Mouse (Mus musculus) embryonic facial prominence, embryonic 15.5 days (tissue): ENCODE results near the gene Naa20. TPM values are rescaled to one million over a fixed set of nuclear protein-coding genes. Genes with fewer than 3 reads are reported as not detected.

ENCODE experiments used
- ATAC-seq: fragments of 200-750 bp; cut with Nextera tagmentation; 2 replicates; pipeline ENCODE4 v1.8.0; 2017; ENCODE audit warnings: low read depth, moderate TSS enrichment; ENCODE audit not compliant: insufficient number of reproducible peaks, low FRiP score, low TSS enrichment
- H3K27ac ChIP-seq: fragments of 300-500 bp; sonication (generic); replicated peaks from 2 replicates; pipeline ENCODE4 v1.5.1; 2015; ENCODE audit warnings: mild to moderate bottlenecking, inconsistent platforms
- H3K27me3 ChIP-seq: fragments of 300-500 bp; sonication (generic); 2 replicates; pipeline ENCODE4 v1.6.1; 2015; ENCODE audit warnings: inconsistent platforms
- H3K36me3 ChIP-seq: fragments of 300-500 bp; sonication (generic); 2 replicates; pipeline ENCODE4 v1.6.1; 2015; ENCODE audit warnings: mild to moderate bottlenecking, inconsistent platforms
- H3K4me1 ChIP-seq: fragments of 300-500 bp; sonication (generic); 2 replicates; pipeline ENCODE4 v1.6.1; 2015; ENCODE audit warnings: inconsistent platforms
- H3K4me2 ChIP-seq: fragments of 300-500 bp; sonication (generic); replicated peaks from 2 replicates; pipeline ENCODE4 v1.6.1; 2015; ENCODE audit warnings: mild to moderate bottlenecking, inconsistent platforms
- H3K4me3 ChIP-seq: fragments of 300-500 bp; sonication (generic); replicated peaks from 2 replicates; pipeline ENCODE4 v1.5.1; 2015; ENCODE audit warnings: mild to moderate bottlenecking, inconsistent platforms
- H3K9ac ChIP-seq: fragments of 300-500 bp; sonication (generic); 2 replicates; pipeline ENCODE4 v1.6.1; 2015; ENCODE audit warnings: inconsistent platforms
- H3K9me3 ChIP-seq: fragments of 300-500 bp; sonication (generic); replicated peaks from 2 replicates; pipeline ENCODE4 v1.6.1; 2016; ENCODE audit warnings: inconsistent platforms
- WGBS: fragments of 180-500 bp; shearing (Covaris S2); methylation state at CpG from one replicate; pipeline ENCODE4 v1.1.7; 2015; 5-methylcytosine and 5-hydroxymethylcytosine counted together
- microRNA-seq: library from miRNA; unstranded; fragments of <30 nt; microRNA quantifications from one replicate; pipeline ENCODE4, GENCODE M21; 2016; ENCODE audit warnings: borderline number of aligned reads
- polyA plus RNA-seq: library from polyadenylated mRNA; unstranded; fragments of >200 nt; fragmentation: Nextera tagmentation; extraction: Ambion mirVana; gene quantifications from 2 replicates; pipeline ENCODE4 v1.2.1, GENCODE M21; 2015

Gene Naa20
- polyA plus RNA-seq, 1 experiment from 2014 or later: 151 TPM

- H3K4me2 ChIP-seq: no peak overlapping the region
- no peak for ATAC-seq
- H3K9ac ChIP-seq: no peak overlapping the region
- no peaks in the 10 kb centered on the region for H3K4me1 ChIP-seq
- H3K9me3 ChIP-seq: no peaks in the 10 kb centered on the region
- no peak overlapping the region for H3K27ac ChIP-seq
- 8% methylated on average over 4 of the region's 4 CpGs for WGBS
- no peak overlapping the region for H3K4me3 ChIP-seq
- H3K36me3 ChIP-seq: no peaks in the 10 kb centered on the region
- H3K27me3 ChIP-seq: no peaks in the 10 kb centered on the region
These were observed 55.6 kb downstream of the Naa20 start for GRCm38 (mm10) chr2:145957450-145957849.

- H3K4me3 ChIP-seq: no peak overlapping the region
- no peaks in the 10 kb centered on the region for H3K36me3 ChIP-seq
- no peaks in the 10 kb centered on the region for H3K27me3 ChIP-seq
- H3K9me3 ChIP-seq: no peaks in the 10 kb centered on the region
- no peak for ATAC-seq
- no peaks in the 10 kb centered on the region for H3K4me1 ChIP-seq
- no peak overlapping the region for H3K9ac ChIP-seq
- WGBS: 87% methylated on average over 6 of the region's 6 CpGs
- no peak overlapping the region for H3K4me2 ChIP-seq
- no peak overlapping the region for H3K27ac ChIP-seq
These were observed 56.2 kb downstream of the Naa20 start for GRCm38 (mm10) chr2:145958097-145958496.

GRCm38 (mm10) chr2:145958551-145958950 is 56.7 kb downstream of the Naa20 start:
- 84% methylated on average over 7 of the region's 7 CpGs for WGBS
- Histone ChIP-seq H3K36me3 (no peaks in the 10 kb centered on the region), H3K4me1 (no peaks in the 10 kb centered on the region), H3K27me3 (no peaks in the 10 kb centered on the region), H3K4me2 (no peak overlapping the region), H3K4me3 (no peak overlapping the region), H3K27ac (no peak overlapping the region), H3K9ac (no peak overlapping the region), H3K9me3 (no peaks in the 10 kb centered on the region)
- ATAC-seq: no peak

DNA sequence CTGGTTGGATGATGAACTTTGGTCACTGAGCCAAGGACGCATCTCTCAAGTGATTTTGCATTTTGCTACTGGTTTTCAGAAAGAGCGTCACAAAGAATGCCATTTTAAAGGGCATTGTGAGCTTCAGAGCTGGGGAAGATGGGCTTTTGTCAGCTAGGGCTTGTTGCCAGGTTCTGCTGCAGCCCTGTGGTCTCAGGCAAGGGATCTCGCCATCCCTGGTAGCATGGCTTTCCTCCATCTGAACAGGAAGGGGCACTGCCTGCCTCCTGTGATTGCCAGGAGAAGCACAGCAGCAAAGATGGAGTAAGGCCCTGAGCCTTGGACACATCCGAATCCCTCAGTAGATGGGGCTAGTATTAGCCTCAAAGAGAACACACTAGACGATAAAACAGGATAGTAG is 60.0 kb downstream of the Naa20 start:
- 82% methylated on average over 5 of the region's 5 CpGs for WGBS
- ATAC-seq: no peak
- no peaks in the 10 kb centered on the region for H3K36me3 ChIP-seq

More for the DNA sequence above, 60.0 kb downstream of the Naa20 start:
- H3K9ac ChIP-seq: no peak overlapping the region
- no peaks in the 10 kb centered on the region for H3K27me3 ChIP-seq
- no peaks in the 10 kb centered on the region for H3K9me3 ChIP-seq
- no peak overlapping the region for H3K4me2 ChIP-seq
- no peak overlapping the region for H3K4me3 ChIP-seq
- no peak overlapping the region for H3K27ac ChIP-seq
- H3K4me1 ChIP-seq: no peaks in the 10 kb centered on the region

Small RNA genes within 50 kb of the gene (microRNA-seq; reads per million reads assigned to microRNA genes)
- gene Gm25026: not detected

Other genes with a start within 250 kb of the Naa20 start
- gene Rin2, start 226.9 kb upstream of the Naa20 start, polyA plus RNA-seq: 36.6 and 36.7 TPM in 2 replicates
- gene Cfap61, start 32.7 kb downstream of the Naa20 start, polyA plus RNA-seq: 1.9 and 3.4 TPM in 2 replicates
- 27.0 and 27.7 TPM in 2 replicates for gene Crnkl1, start 32.9 kb downstream of the Naa20 start, polyA plus RNA-seq